Mouse (Mus musculus): ENCODE measurements around the gene Ccdc28a. TPM values are rescaled to one million over a fixed set of nuclear protein-coding genes. Genes with fewer than 3 reads are reported as not detected.

Ccdc28a gene
- 7.7 and 8.6 TPM in 2 replicates for polyA plus RNA-seq (2015; fragmentation: Nextera tagmentation; extraction: Ambion mirVana)

DNA sequence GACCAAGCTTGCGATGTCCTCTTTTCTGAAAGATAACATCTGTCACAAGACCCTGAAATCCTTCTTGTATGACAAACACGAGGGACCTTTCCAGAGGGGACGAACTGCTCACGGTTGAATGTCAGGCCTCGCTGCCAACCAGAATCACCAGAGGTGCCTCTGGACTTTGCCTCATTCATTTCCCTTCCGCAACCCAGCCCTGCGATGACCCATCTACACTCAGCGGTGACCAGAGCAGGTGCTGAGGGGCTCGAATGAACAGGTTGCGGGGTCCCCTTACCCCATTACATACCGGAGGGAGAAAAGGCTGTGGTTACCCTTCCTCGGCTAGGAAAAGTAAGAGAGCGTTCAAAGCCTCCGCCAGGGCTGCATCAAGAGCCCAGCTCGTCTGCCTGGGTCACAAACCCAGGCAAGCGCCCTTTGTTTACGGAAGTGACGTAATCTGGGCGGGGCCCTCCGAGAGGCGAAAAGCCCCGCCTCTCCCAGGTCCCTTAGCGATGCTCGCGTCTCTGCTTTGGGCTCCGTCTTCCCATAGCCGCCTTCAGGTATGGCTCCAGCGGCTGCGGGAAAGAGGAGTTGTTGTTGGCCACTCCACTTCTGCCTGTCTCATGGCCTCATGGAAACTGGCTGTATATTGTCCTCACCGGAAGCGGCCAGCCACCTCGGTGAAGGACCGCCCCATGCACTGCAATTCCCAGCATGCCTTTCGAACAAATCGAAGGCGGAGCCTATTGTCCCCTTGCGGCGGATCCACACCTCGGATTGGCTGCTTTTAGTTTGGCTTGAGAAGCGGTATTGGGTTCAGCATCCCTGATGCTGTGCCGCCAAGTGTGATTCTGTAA is at the start of gene Ccdc28a:
Gene Ccdc28a (minus strand): TSS at position 439 of the 842 bp plus-strand sequence.
- H3K4me2 ChIP-seq: peak within 1 kb of the TSS; percentile 80
- peak within 1 kb of the TSS; percentile 89 for H3K27ac ChIP-seq (replicated peaks)
- H3K27me3 ChIP-seq (replicated peaks): no peaks in the 10 kb centered on the region
- H3K9ac ChIP-seq (replicated peaks): peak within 1 kb of the TSS; percentile 76
- WGBS: under 1% methylated on average over 41 of the region's 41 CpGs
- no peaks in the 10 kb centered on the region for H3K9me3 ChIP-seq (replicated peaks)
- H3K4me1 ChIP-seq: peaks cover 8% of the 10 kb centered on the region
- H3K36me3 ChIP-seq: no peaks in the 10 kb centered on the region
- peak within 1 kb of the TSS; percentile 72 for H3K4me3 ChIP-seq (replicated peaks)
- ATAC-seq (ENCODE audit: low FRiP score): peak; percentile 99

DNA sequence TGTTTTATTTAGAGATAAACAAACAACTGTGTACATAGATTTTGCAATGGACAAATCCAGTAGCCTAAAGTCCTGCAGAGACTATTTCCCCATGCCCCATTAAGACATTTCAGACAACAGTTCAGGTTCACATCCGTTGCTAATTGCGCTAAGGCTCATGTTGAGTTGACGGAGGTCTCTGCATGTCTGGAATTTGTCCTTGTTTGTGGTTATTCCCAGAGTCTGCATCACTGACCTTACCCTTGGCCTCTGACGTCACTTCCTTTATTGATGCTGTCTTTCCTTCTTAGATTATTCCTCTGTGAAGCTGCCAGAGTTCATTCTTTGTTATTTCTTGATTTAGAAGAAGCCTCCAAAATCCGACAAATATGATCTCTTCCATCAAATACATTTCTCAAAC is 49.2 kb upstream of the Ccdc28a start:
- H3K4me1 ChIP-seq: no peaks in the 10 kb centered on the region
- H3K9me3 ChIP-seq (replicated peaks): no peaks in the 10 kb centered on the region
- no peak for ATAC-seq (ENCODE audit: low FRiP score)
- no peak overlapping the region for H3K4me2 ChIP-seq
- H3K9ac ChIP-seq (replicated peaks): no peak overlapping the region
- H3K27ac ChIP-seq (replicated peaks): no peak overlapping the region
- H3K27me3 ChIP-seq (replicated peaks): no peaks in the 10 kb centered on the region
- no peaks in the 10 kb centered on the region for H3K36me3 ChIP-seq
- no peak overlapping the region for H3K4me3 ChIP-seq (replicated peaks)
- 92% methylated on average over 5 of the region's 5 CpGs for WGBS

DNA sequence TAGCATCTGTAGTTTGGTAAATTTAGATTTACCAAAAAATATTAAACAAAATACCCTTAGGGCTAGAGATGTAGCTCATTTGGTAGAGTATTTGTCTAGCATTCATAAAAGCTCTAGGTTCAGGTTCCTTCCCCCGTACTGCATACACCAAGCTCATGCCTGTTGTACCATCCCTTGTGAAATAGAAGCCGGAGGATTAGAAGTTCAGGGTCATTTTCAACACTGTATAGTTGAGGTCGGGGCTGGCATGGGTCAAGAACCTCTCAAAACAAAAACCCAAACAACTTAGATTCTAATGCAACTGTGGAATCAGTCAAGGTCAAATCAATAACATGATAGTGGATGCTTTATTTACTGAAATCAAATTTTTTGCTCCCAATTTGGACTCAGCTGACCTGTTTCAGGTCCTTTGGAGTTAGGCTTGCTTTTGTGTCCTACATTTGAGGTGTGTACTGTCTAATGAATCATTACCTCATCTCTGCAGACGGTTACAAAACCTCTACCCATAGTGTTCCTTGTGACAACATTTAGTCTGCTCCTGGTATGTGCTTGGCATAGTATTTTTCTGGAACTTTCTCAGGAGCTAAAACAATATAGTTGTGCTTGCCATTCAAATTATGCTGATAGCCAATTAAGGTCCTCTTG is 41.4 kb upstream of the Ccdc28a start:
- Histone ChIP-seq H3K4me1 (no peaks in the 10 kb centered on the region), H3K27ac (replicated peaks) (no peak overlapping the region)
- WGBS: 93% methylated on average over 4 of the region's 4 CpGs

DNA sequence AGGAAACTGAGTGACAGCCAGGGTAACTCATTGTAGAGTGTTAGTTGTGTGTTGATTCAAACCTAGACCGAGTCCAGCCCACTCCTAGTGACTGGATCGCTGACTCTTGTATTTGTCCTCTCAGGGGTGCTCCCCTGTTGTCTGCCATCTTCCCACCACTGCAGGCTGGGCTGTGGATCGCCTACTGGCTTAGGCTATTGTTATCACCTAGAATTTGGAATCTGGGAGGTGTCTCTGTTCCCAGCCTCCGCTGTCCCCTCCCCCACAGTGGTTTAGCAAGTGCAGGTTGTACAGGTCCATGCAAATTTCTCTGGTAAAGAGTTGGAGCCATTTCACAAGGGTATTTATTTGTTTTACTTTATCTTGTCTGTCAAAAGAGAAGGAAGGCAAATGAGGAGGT is 16.5 kb upstream of the Ccdc28a start:
- WGBS: 75% methylated on average over 4 of the region's 4 CpGs
- ATAC-seq (ENCODE audit: low FRiP score): no peak
- Histone ChIP-seq H3K9ac (replicated peaks) (no peak overlapping the region), H3K27me3 (replicated peaks) (no peaks in the 10 kb centered on the region), H3K4me2 (no peak overlapping the region), H3K4me3 (replicated peaks) (no peak overlapping the region), H3K4me1 (no peaks in the 10 kb centered on the region), H3K36me3 (no peaks in the 10 kb centered on the region), H3K9me3 (replicated peaks) (no peaks in the 10 kb centered on the region), H3K27ac (replicated peaks) (no peak overlapping the region)

More for the DNA sequence above, 41.4 kb upstream of the Ccdc28a start:
- Histone ChIP-seq H3K4me3 (replicated peaks) (no peak overlapping the region), H3K4me2 (no peak overlapping the region), H3K9ac (replicated peaks) (no peak overlapping the region), H3K36me3 (no peaks in the 10 kb centered on the region), H3K9me3 (replicated peaks) (no peaks in the 10 kb centered on the region), H3K27me3 (replicated peaks) (no peaks in the 10 kb centered on the region)
- ATAC-seq (ENCODE audit: low FRiP score): no peak

DNA sequence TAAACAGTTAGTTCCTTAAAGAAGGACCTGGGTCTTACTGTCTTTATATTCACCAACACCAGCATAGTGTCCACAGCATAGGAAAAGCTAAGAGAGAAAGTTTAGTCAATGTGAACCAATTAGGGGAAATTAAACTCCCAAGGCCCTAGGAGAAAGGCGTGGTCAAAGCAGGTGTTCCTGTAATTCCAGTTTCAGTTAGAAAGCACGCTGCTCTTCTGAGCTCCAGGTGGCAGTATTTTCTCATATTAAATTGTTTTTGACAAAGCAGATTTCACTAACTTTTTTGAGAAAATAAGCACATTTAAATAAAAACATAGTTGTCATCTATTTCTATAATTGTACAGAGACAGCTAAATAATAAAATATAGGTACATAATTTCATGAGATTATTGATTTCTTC is 8.8 kb upstream of the Ccdc28a start:
- Histone ChIP-seq H3K4me2 (no peak overlapping the region), H3K4me1 (no peaks in the 10 kb centered on the region), H3K4me3 (replicated peaks) (no peak overlapping the region), H3K36me3 (no peaks in the 10 kb centered on the region), H3K9me3 (replicated peaks) (no peaks in the 10 kb centered on the region), H3K27me3 (replicated peaks) (no peaks in the 10 kb centered on the region), H3K27ac (replicated peaks) (no peak overlapping the region), H3K9ac (replicated peaks) (no peak overlapping the region)
- no peak for ATAC-seq (ENCODE audit: low FRiP score)
- 73% methylated on average over 2 of the region's 2 CpGs for WGBS

DNA sequence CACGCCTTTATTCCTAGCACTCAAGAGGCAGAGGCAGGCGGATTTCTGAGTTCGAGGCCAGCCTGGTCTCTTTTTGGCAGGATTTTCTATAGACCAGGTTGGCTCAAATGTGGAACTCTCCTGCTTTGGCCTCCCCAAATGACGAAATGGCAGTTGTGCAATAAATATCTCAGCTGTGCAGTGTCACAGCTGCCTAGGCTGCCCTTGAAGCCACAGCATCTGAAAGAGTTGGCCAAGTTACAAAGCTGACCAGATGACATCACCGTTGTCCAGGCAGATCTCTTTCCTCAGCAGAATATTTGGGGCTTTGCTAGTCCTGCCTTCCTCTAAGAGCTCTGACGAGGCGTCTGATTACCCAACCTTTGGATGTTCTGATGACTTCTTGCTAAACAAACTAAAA is 2.4 kb upstream of the Ccdc28a start:
- no peak for ATAC-seq (ENCODE audit: low FRiP score)
- Histone ChIP-seq H3K4me3 (replicated peaks) (no peak overlapping the region), H3K4me1 (peaks cover 8% of the 10 kb centered on the region), H3K36me3 (no peaks in the 10 kb centered on the region), H3K4me2 (no peak overlapping the region), H3K27ac (replicated peaks) (no peak overlapping the region), H3K9ac (replicated peaks) (no peak overlapping the region), H3K27me3 (replicated peaks) (no peaks in the 10 kb centered on the region), H3K9me3 (replicated peaks) (no peaks in the 10 kb centered on the region)
- WGBS: 89% methylated on average over 7 of the region's 7 CpGs

DNA sequence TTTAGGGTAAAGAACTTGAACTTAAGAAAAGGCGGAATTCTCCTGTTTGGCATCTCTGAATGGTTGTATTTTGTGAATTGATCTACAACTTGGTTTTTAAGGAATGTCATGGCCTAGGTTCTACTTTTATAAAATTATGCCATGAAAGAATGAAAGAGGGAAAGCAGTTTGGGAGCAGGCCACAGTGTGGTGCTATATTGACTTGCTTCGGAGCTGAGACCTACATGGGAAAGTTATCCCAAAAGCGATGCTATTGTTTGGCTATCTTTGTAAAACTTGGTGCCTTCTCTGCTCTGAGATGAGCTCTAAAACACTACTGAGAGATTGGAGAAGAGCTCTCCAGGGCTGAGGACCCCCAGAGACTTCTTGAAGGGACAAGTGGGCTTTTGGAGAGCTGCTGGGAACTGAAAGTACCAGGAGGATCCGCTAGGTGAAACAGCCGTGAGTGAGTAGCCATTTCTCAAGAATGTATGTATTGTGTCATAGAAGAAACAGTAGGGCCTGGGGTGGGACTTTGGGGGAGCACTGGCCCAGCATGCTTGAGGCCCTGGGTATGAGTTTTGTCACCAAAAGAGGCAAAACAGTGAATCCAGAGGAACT is 1.6 kb upstream of the Ccdc28a start:
- no peaks in the 10 kb centered on the region for H3K27me3 ChIP-seq (replicated peaks)
- no peaks in the 10 kb centered on the region for H3K36me3 ChIP-seq
- no peak for ATAC-seq (ENCODE audit: low FRiP score)
- H3K9me3 ChIP-seq (replicated peaks): no peaks in the 10 kb centered on the region
- H3K9ac ChIP-seq (replicated peaks): no peak overlapping the region
- no peak overlapping the region for H3K4me3 ChIP-seq (replicated peaks)
- no peak overlapping the region for H3K4me2 ChIP-seq
- WGBS: 85% methylated on average over 5 of the region's 5 CpGs
- H3K27ac ChIP-seq (replicated peaks): no peak overlapping the region
- peaks cover 8% of the 10 kb centered on the region for H3K4me1 ChIP-seq

DNA sequence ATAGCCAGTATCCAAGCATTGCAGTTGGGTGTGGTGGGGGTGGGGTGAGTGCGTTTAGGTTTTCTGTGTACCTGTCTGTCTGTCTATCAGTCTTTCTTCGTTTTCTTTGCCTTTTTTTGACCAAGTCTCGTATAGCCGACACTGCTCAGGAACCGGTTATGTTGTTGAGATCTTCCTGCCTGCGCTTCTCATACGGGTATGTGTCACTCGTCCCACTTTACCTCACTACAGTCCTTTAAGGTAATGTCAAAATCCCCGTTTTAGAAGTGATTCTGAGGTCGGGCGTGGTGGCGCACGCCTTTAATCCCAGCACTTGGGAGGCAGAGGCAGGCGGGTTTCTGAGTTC is 577 bp upstream of the Ccdc28a start:
- H3K4me1 ChIP-seq: peaks cover 8% of the 10 kb centered on the region
- WGBS: 11% methylated on average over 14 of the region's 14 CpGs
- H3K9me3 ChIP-seq (replicated peaks): no peaks in the 10 kb centered on the region
- H3K27ac ChIP-seq (replicated peaks): peak overlapping the region; percentile 89; the same call in 1 of the 2 replicates
- peak overlapping the region; percentile 72 for H3K4me3 ChIP-seq (replicated peaks)
- H3K4me2 ChIP-seq: peak overlapping the region; percentile 58
- no peaks in the 10 kb centered on the region for H3K36me3 ChIP-seq
- no peaks in the 10 kb centered on the region for H3K27me3 ChIP-seq (replicated peaks)
- peak; percentile 74 for ATAC-seq (ENCODE audit: low FRiP score)
- peak overlapping the region; percentile 76 for H3K9ac ChIP-seq (replicated peaks)

DNA sequence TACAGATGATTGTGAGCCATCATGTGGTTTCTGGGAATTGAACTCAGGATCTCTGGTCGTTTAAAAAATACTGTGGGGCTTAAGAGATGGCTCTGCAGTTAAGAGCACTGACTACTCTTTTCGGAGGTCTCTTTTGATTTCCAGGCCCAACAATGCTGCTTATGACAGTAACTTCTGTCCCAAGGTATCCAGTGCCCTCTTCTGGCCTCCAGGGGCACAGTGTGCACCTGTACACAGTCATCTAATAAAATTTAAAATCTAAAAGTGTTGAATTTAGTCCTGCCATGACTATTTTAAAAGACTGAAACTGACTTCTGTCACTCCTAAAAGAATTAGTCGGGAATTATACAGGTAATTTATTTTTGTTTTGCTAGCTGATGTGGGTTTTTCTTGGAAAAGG is 907 bp downstream of the Ccdc28a start:
- H3K9ac ChIP-seq (replicated peaks): no peak overlapping the region
- WGBS: 61% methylated on average over 3 of the region's 3 CpGs
- ATAC-seq (ENCODE audit: low FRiP score): no peak
- H3K4me3 ChIP-seq (replicated peaks): 0 out of 2 replicates have a peak overlapping the region, but pooled peaks have one; percentile 72
- H3K27me3 ChIP-seq (replicated peaks): no peaks in the 10 kb centered on the region
- H3K4me2 ChIP-seq: peak overlapping the region; percentile 80
- no peak overlapping the region for H3K27ac ChIP-seq (replicated peaks)
- peaks cover 8% of the 10 kb centered on the region for H3K4me1 ChIP-seq
- H3K36me3 ChIP-seq: no peaks in the 10 kb centered on the region
- H3K9me3 ChIP-seq (replicated peaks): no peaks in the 10 kb centered on the region

DNA sequence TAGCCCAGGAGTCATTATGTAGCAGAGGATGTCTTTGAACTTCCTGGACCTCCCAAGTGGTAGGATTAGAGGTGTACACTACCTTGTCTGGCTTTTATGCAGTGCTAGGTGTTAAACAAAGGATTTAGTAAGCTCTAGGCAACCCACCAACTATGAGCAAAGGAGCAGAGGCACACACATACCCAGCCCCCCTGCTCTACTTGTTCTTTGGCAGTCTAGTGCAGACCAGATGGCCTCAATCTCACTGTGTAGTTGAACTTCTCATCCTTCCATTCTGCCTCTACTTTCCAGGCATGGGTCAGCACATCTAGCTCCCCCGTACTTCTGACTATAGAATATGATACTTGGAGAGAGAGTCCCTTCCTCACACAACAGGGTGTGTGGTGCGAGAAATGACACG is 10.4 kb downstream of the Ccdc28a start:
- no peak overlapping the region for H3K4me3 ChIP-seq (replicated peaks)
- no peak overlapping the region for H3K4me2 ChIP-seq
- H3K36me3 ChIP-seq: no peaks in the 10 kb centered on the region
- H3K9me3 ChIP-seq (replicated peaks): no peaks in the 10 kb centered on the region
- no peaks in the 10 kb centered on the region for H3K4me1 ChIP-seq
- no peak for ATAC-seq (ENCODE audit: low FRiP score)
- no peak overlapping the region for H3K27ac ChIP-seq (replicated peaks)
- no peak overlapping the region for H3K9ac ChIP-seq (replicated peaks)
- no peaks in the 10 kb centered on the region for H3K27me3 ChIP-seq (replicated peaks)
- 91% methylated on average over 3 of the region's 3 CpGs for WGBS

DNA sequence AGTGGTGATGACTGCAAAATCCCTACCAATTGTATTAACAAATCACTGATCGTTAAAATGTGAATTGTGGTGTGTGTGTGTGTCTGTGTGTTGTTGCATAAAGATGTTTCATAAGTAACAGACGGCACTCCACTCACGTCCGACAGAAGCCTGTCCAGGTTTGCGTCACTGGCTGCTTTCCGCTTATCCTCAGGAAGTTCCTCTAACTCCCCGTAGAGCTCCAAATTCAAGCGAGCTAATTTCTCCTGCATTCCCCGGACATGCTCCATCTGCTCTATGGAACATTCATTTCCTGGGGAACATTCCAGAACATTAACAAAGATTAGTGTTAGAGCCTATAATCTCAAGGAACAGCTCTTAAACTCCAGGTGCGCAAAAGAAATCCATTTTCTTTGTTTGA is 15.4 kb downstream of the Ccdc28a start:
- Histone ChIP-seq H3K27ac (replicated peaks) (no peak overlapping the region), H3K4me2 (no peak overlapping the region), H3K9ac (replicated peaks) (no peak overlapping the region), H3K9me3 (replicated peaks) (no peaks in the 10 kb centered on the region), H3K27me3 (replicated peaks) (no peaks in the 10 kb centered on the region), H3K4me3 (replicated peaks) (no peak overlapping the region), H3K4me1 (no peaks in the 10 kb centered on the region), H3K36me3 (0 out of 2 replicates have a peak, but pooled peaks cover 3% of the 10 kb centered on the region)
- 84% methylated on average over 10 of the region's 10 CpGs for WGBS
- ATAC-seq (ENCODE audit: low FRiP score): no peak

DNA sequence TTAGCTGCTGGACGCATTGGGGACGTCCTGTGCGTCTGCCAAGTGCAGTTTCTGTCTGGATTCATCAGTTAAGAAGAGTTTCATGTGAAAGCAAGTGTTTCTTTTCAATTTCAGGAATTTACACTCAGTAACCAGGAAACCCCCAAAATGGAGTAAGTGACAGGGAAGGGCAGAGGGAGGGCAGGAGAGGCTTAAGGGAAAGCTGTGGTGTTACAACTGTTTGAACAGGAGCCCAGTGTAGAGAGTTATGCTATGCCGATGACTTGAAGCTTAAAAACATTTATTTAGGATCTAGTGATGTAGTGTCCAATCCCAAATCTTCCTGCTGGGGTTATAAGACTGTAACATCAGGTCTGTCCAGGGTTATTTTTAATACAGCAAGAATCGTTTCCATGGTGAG is 20.7 kb downstream of the Ccdc28a start:
- H3K4me2 ChIP-seq: no peak overlapping the region
- no peaks in the 10 kb centered on the region for H3K9me3 ChIP-seq (replicated peaks)
- no peak overlapping the region for H3K4me3 ChIP-seq (replicated peaks)
- no peaks in the 10 kb centered on the region for H3K27me3 ChIP-seq (replicated peaks)
- no peak overlapping the region for H3K9ac ChIP-seq (replicated peaks)
- H3K4me1 ChIP-seq: no peaks in the 10 kb centered on the region
- H3K36me3 ChIP-seq: 0 out of 2 replicates have a peak, but pooled peaks cover 1% of the 10 kb centered on the region
- ATAC-seq (ENCODE audit: low FRiP score): no peak
- WGBS: 89% methylated on average over 5 of the region's 5 CpGs
- no peak overlapping the region for H3K27ac ChIP-seq (replicated peaks)

Measured in neural tube, embryonic 15.5 days (tissue).